Mouse (Mus musculus): ENCODE data around the gene Sh3d21. TPM values are rescaled to one million over a fixed set of nuclear protein-coding genes. Genes with fewer than 3 reads are reported as not detected.

Sh3d21 gene
- polyA plus RNA-seq, 1 experiment from 2014 or later: 1.3 TPM

DNA sequence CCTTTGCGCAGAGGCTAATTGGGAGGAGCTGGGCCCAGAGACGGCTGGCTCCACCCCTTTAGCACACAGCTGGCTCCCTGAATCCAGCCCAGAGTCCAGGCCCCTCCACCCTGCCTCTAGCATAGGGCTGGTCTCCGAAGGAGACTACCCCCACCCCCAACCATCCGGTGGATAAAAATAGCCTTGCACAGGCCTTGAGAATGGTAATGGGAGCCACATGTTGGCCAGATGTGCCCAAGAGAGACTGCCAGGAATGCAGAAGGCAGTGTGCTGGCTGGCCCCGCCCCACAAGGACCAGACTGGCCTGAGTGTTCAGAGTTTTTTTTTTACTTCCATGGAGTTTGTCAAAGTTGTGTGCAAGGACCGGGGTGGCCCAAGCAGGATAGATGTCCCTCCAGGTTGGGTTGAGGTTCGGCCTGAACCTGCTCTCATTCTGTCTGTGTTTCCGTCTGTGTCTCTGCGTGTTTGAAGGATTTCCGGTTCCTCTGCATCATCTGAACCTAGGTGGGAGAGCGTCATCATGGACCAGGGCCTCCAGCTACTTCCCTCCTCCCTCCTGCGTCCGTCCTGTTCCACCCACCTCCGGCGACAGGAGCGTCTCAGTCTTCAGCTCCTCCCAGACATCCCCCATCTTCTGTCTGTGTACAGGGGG, 12.9 kb downstream of the Sh3d21 start:
- no peak; the same call in 1 of the 2 replicates for ATAC-seq (ENCODE audit: low FRiP score)

DNA sequence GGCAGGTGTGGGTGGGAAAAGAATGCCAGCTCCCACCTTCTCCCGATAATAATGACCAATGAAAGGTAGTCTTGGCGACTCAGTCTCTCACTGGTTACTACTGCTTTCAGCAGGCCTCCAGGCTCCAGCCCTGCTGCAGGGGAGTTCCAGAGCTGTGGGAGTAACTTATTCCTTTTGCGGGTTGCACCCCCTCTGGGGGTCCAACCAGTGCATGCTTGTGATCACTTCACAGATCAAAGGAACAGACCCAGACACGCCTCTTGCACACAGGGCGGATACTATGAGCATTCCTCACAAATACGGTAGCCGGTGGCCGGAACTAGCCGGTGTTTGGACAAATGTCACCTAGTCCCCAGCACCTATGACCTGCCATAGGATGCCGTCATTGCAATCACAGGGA, 13.5 kb downstream of the Sh3d21 start:
- Histone ChIP-seq H3K4me3 (no peak overlapping the region), H3K9me3 (no peaks in the 10 kb centered on the region), H3K36me3 (no peaks in the 10 kb centered on the region), H3K9ac (no peak overlapping the region), H3K4me2 (peak overlapping the region; percentile 69), H3K4me1 (replicated peaks) (peaks cover 22% of the 10 kb centered on the region), H3K27ac (no peak overlapping the region), H3K27me3 (peaks cover 58% of the 10 kb centered on the region)
- ATAC-seq (ENCODE audit: low FRiP score): no peak
- WGBS: 54% methylated on average over 10 of the region's 10 CpGs

More for the DNA sequence above, 12.9 kb downstream of the Sh3d21 start:
- Histone ChIP-seq H3K4me3 (no peak overlapping the region), H3K4me1 (replicated peaks) (peaks cover 22% of the 10 kb centered on the region), H3K9ac (no peak overlapping the region), H3K27me3 (peaks cover 58% of the 10 kb centered on the region), H3K36me3 (no peaks in the 10 kb centered on the region), H3K9me3 (no peaks in the 10 kb centered on the region), H3K4me2 (peak overlapping the region; percentile 9; the same call in 1 of the 2 replicates), H3K27ac (peak overlapping the region; percentile 32; the same call in 1 of the 2 replicates)
- WGBS: 55% methylated on average over 16 of the region's 16 CpGs

DNA sequence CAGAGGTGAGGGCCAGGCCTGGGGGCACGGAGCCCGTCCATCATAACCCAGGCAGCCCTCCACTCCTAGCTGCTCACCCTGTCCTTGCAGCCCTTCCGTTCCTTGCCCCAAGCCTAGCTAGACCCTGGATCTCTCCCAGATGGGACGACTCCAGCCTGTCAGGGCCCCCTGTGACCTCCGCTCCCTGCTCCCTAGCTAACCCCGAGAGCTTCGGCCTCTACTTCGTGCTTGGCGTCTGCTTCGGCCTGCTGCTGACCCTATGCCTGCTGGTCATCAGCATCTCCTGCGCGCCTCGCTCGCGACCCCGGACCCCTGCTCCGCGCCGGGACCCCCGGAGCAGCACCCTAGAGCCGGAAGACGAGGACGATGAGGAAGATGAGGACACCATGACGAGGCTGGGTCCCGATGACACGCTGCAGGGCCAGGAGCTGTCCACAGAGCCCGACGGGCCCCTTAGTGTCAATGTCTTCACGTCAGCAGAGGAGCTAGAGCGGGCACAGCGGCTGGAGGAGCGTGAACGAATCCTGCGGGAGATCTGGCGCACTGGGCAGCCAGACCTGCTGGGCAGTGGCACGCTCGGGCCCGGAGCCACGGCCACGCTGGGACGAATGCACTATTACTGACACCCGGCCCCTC, 14.1 kb downstream of the Sh3d21 start:
- Histone ChIP-seq H3K27me3 (peaks cover 58% of the 10 kb centered on the region), H3K9me3 (no peaks in the 10 kb centered on the region), H3K4me3 (peak overlapping the region; percentile 45), H3K36me3 (no peaks in the 10 kb centered on the region), H3K4me2 (peak overlapping the region; percentile 69), H3K9ac (peak overlapping the region; percentile 70), H3K27ac (peak overlapping the region; percentile 23; the same call in 1 of the 2 replicates), H3K4me1 (replicated peaks) (peaks cover 22% of the 10 kb centered on the region)
- 20% methylated on average over 42 of the region's 42 CpGs for WGBS
- ATAC-seq (ENCODE audit: low FRiP score): no peak

GRCm38 (mm10) chr4:126148161-126148961, 14.9 kb downstream of the Sh3d21 start:
- Histone ChIP-seq H3K4me1 (replicated peaks) (peaks cover 22% of the 10 kb centered on the region), H3K4me2 (peak overlapping the region; percentile 69), H3K4me3 (peak overlapping the region; percentile 45), H3K36me3 (no peaks in the 10 kb centered on the region), H3K9me3 (no peaks in the 10 kb centered on the region), H3K27me3 (peaks cover 58% of the 10 kb centered on the region), H3K27ac (peak overlapping the region; percentile 23), H3K9ac (peak overlapping the region; percentile 70)
- peak; percentile 26 for ATAC-seq (ENCODE audit: low FRiP score)
- under 1% methylated on average over 60 of the region's 67 CpGs for WGBS

DNA sequence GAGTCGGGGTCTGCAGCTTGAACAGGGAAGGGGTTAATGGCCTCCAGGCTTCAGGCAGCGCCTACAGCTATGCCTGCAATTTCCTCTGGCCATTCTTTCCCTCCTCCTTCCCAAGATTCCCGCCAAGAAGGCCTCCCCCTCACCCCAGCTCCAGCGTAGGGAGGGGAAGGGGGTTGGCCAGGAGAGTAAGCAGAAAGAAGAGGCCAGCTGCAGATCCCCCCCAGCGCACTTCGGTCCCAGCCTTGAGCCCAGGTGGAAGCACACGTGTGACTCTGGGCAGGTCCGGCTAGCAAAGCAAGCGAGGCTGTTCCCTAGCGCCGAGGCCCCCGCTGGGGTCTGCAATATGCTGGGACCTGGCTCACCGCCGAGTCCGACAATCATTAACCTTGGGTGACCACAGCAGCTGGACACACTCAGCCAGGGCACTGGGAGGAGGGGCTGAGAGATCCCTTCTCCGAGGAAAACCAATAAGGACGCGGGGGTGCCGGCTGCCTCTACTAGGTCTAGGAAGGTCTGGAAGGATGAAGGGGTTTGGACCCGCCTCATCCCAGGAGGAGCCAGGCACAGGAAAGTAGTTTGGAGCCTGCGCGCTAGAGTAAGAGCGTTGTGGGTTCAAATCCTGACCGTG, 15.6 kb downstream of the Sh3d21 start, which contains the start of gene Eva1b:
Gene Eva1b (plus strand): TSS at position 212 of the 628 bp plus-strand sequence.
- Histone ChIP-seq H3K27me3 (peaks cover 58% of the 10 kb centered on the region), H3K9me3 (no peaks in the 10 kb centered on the region), H3K4me2 (peak within 1 kb of the TSS; percentile 69), H3K36me3 (no peaks in the 10 kb centered on the region), H3K27ac (peak within 1 kb of the TSS; percentile 23), H3K9ac (peak within 1 kb of the TSS; percentile 70), H3K4me1 (replicated peaks) (peaks cover 22% of the 10 kb centered on the region), H3K4me3 (peak within 1 kb of the TSS; percentile 45)
- ATAC-seq (ENCODE audit: low FRiP score): 0 out of 2 replicates have a peak, but pooled peaks have one; percentile 12
- WGBS: 1% methylated on average over 24 of the region's 24 CpGs

DNA sequence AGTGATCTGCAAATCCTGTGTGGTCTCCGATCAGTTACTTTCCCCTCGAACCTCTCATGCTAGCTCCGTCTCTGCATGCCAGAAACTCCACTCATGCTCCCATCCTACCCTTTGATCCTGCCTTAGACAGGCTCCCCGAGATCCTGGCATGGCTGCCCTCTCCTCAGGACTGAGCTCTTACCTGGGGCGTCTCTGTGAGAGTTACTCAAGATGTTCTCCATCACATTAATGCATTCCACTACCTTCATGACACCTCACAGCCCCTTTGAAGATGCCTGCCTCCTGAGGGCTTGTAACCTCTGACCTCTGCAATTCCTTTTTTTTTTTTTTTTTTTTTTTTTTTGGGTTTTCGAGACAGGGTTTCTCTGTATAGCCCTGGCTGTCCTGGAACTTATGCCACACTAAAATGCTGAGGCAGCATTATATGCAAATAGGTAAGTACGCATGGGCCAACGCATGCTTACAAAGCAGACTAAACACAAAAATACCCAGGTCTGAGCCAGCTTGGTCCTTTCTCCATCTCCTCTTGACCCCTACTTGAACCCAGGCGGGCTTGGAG, 16.2 kb downstream of the Sh3d21 start:
- H3K27me3 ChIP-seq: peaks cover 54% of the 10 kb centered on the region
- no peak overlapping the region for H3K4me3 ChIP-seq
- H3K36me3 ChIP-seq: no peaks in the 10 kb centered on the region

DNA sequence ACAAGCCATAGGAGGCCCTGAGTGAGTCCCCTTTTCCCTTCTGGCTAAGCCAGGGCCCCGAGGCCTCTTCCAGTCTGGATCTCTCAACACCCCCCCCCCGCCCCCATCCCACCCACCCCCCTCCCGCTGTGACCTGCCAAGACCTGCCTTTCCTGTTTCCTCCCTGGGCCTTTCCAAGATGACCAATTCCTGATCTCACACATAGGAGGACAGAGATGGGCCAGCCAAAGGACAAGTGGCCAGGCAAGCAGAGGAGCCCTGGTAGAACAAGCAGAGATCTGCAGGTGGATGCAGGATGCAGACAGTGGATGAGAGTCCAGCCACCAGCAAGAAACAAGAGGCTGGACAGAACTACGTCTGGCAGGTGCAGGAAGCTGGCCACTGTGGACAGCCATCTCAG, 17.9 kb downstream of the Sh3d21 start:
- H3K9me3 ChIP-seq: no peaks in the 10 kb centered on the region
- no peak overlapping the region for H3K9ac ChIP-seq
- H3K36me3 ChIP-seq: peaks cover 8% of the 10 kb centered on the region
- H3K4me1 ChIP-seq (replicated peaks): peaks cover 22% of the 10 kb centered on the region
- H3K4me3 ChIP-seq: no peak overlapping the region
- H3K27ac ChIP-seq: no peak overlapping the region
- 45% methylated on average over 4 of the region's 4 CpGs for WGBS
- H3K27me3 ChIP-seq: peaks cover 37% of the 10 kb centered on the region
- ATAC-seq (ENCODE audit: low FRiP score): no peak
- no peak overlapping the region for H3K4me2 ChIP-seq

More for the DNA sequence above, 16.2 kb downstream of the Sh3d21 start:
- ATAC-seq (ENCODE audit: low FRiP score): no peak
- H3K4me1 ChIP-seq (replicated peaks): peaks cover 22% of the 10 kb centered on the region
- no peaks in the 10 kb centered on the region for H3K9me3 ChIP-seq
- WGBS: 54% methylated on average over 9 of the region's 9 CpGs
- no peak overlapping the region for H3K4me2 ChIP-seq
- H3K27ac ChIP-seq: no peak overlapping the region
- H3K9ac ChIP-seq: no peak overlapping the region

DNA sequence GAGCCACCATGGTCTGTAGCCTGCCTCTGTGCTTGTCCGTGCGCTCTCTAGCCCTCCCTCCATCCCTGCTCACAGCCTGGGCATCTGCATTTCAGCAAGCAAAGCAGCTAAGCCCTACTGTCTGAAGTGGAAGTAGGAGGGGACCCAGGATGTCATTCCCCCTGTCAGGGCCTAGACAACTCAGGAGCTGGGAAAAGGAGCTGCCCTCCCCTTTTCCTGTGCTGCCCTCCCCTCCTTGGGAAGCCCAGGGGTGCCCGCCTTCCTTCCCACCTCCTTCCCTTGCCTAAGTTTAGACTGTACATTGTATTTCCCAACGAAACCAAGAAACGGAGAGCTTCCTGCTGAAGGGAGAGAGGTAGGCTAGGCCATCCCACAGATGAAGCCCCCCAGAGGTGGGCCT, 22.3 kb downstream of the Sh3d21 start:
- Histone ChIP-seq H3K4me1 (replicated peaks) (no peaks in the 10 kb centered on the region), H3K9me3 (no peaks in the 10 kb centered on the region), H3K4me3 (no peak overlapping the region), H3K27me3 (no peaks in the 10 kb centered on the region), H3K4me2 (no peak overlapping the region), H3K36me3 (peaks cover 50% of the 10 kb centered on the region), H3K9ac (no peak overlapping the region), H3K27ac (no peak overlapping the region)
- no peak for ATAC-seq (ENCODE audit: low FRiP score)
- 79% methylated on average over 5 of the region's 5 CpGs for WGBS

DNA sequence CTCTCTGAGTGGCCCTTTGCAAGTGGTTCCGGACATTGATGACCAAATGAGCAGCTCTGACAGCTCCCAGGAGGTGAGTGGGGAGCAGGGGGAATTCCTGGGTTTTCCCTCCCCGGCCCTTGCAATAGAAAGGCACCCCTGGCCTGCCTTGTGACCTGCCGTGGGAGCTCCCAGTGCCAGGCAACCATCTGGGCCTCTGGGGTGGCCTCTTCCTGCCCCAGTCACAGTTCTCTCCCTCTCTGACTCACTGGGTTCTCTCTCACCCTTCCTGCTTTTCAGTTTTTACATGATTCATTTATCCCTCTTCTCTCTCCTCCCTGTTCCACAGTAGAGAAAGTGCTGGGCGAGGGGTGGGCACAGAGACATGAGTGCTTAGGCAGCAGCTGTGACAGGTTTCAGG, 25.5 kb downstream of the Sh3d21 start:
- Histone ChIP-seq H3K9ac (no peak overlapping the region), H3K4me2 (no peak overlapping the region), H3K27ac (no peak overlapping the region), H3K4me3 (no peak overlapping the region), H3K27me3 (no peaks in the 10 kb centered on the region), H3K36me3 (peaks cover 81% of the 10 kb centered on the region), H3K9me3 (no peaks in the 10 kb centered on the region), H3K4me1 (replicated peaks) (peaks cover 2% of the 10 kb centered on the region; the same call in 1 of the 2 replicates)
- 81% methylated on average over 4 of the region's 4 CpGs for WGBS
- ATAC-seq (ENCODE audit: low FRiP score): no peak

DNA sequence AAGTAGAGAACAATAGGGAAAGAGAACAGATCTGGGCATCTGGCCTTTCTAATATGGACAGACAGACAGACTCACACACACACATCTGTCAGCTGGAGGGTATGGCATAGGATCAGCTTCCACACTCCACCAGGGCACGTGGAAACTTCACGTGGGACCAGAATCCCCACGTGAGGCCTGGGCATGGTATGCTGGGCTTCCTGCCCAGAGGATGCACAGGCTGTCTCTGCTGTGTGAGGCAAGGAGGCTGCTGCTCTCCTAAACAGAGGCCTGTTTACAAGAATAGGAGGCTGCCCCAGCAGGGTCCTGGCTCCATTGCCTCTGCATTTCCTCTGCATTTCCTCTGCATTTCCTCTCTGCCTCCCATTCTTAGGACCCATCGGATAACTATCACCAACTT, 28.7 kb downstream of the Sh3d21 start:
- no peaks in the 10 kb centered on the region for H3K27me3 ChIP-seq
- no peaks in the 10 kb centered on the region for H3K9me3 ChIP-seq
- no peak overlapping the region; the same call in 1 of the 2 replicates for H3K9ac ChIP-seq
- H3K27ac ChIP-seq: no peak overlapping the region
- WGBS: 90% methylated on average over 4 of the region's 4 CpGs
- no peak for ATAC-seq (ENCODE audit: low FRiP score)
- H3K4me1 ChIP-seq (replicated peaks): peaks cover 30% of the 10 kb centered on the region
- no peak overlapping the region for H3K4me3 ChIP-seq
- no peak overlapping the region for H3K4me2 ChIP-seq
- peaks cover 89% of the 10 kb centered on the region for H3K36me3 ChIP-seq

- no peak overlapping the region for H3K9ac ChIP-seq
- H3K4me2 ChIP-seq: no peak overlapping the region
- H3K9me3 ChIP-seq: no peaks in the 10 kb centered on the region
- WGBS: 95% methylated on average over 4 of the region's 4 CpGs
- H3K27ac ChIP-seq: no peak overlapping the region
- H3K4me1 ChIP-seq (replicated peaks): peaks cover 30% of the 10 kb centered on the region
- no peak for ATAC-seq (ENCODE audit: low FRiP score)
- H3K4me3 ChIP-seq: no peak overlapping the region
- H3K27me3 ChIP-seq: no peaks in the 10 kb centered on the region
- H3K36me3 ChIP-seq: peaks cover 89% of the 10 kb centered on the region
These were observed 29.1 kb downstream of the Sh3d21 start for GRCm38 (mm10) chr4:126134236-126134635.

Measured in hindbrain, embryonic 13.5 days (tissue).